Mouse (Mus musculus) lung, adult 2 months (tissue): ENCODE results near the gene Palld. TPM values are rescaled to one million over a fixed set of nuclear protein-coding genes. Genes with fewer than 3 reads are reported as not detected.
A peak's percentile ranks its signal among the peaks of the same experiment; 100 is the strongest.

Experiments used
- DNase-seq: peaks from one replicate; pipeline ENCODE4 v3.0.0; 2022
- H3K4me1 ChIP-seq: fragments of 200-500 bp; 2 replicates; pipeline ENCODE4 v1.6.1; 2011; ENCODE audit warnings: low read length; ENCODE audit not compliant: control insufficient read depth, insufficient read depth
- H3K4me3 ChIP-seq: fragments of 200-500 bp; replicated peaks from 2 replicates; pipeline ENCODE3; 2011; ENCODE audit warnings: low read depth, mild to moderate bottlenecking, control low read depth, low read length; ENCODE audit errors: extremely low read depth
- CTCF ChIP-seq: fragments of 200-500 bp; IDR thresholded peaks from 2 replicates; pipeline ENCODE4 v1.5.1; 2011; ENCODE audit warnings: mild to moderate bottlenecking, low read length, control low read depth; ENCODE audit not compliant: insufficient read depth
- POLR2A ChIP-seq: fragments of 200-500 bp; IDR thresholded peaks from 2 replicates; pipeline ENCODE4 v1.6.1; 2011; ENCODE audit warnings: low read depth, mild to moderate bottlenecking, control low read depth, low read length, borderline replicate concordance; ENCODE audit errors: extremely low read depth
- WGBS: fragments of 180-500 bp; shearing (Covaris S2); methylation state at CpG from one replicate; pipeline ENCODE4 v1.1.7; 2018; 5-methylcytosine and 5-hydroxymethylcytosine counted together
- polyA plus RNA-seq: library from polyadenylated mRNA; depleted of rRNA; stranded (reverse); fragments of >200 nt; gene quantifications from 2 replicates; pipeline ENCODE4 v1.2.3, GENCODE M21; 2012

Palld gene
- polyA plus RNA-seq, 1 experiment = 37.1 TPM

DNA sequence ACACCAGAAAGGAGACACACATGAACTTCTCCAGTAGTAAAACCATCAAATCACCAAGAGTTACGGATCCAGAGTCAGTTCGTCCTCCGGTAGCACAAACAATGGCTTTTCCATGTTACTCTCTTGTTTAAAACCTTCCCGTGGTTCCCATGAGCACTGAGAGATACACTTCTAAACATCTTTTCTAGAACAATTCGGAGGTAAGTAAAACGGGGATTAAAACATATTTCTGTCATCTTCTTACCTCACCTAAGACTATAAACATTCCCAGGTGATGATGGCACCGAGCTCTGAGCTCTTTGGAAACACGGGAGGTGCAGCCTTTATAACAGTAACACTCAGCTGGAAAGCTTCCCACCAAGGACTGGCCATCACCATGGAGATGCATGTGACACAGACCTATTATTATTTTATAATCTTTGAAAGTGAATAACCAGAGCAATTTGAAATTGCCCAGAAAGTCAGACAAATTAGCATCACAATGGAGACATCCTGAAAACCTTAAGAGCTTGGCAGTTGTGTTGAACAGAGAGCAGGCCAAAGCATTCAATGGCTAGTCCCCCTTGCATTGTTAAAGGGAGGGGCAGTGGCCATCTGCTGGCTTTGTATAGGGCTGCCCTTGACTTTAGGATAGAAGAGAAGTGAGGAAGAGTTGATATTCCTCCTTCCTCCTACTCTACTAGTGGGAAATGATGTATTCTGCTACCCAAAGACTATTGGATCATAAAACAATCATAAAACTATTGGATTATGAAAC lies 385.6 kb downstream of the Palld start:
- Histone ChIP-seq H3K4me3 (no peak overlapping the region), H3K4me1 (no peaks in the 10 kb centered on the region)
- WGBS = 79% methylated on average over 8 of the region's 8 CpGs
- DNase-seq = no peak
- TF ChIP-seq CTCF (no peak), POLR2A (no peak)

DNA sequence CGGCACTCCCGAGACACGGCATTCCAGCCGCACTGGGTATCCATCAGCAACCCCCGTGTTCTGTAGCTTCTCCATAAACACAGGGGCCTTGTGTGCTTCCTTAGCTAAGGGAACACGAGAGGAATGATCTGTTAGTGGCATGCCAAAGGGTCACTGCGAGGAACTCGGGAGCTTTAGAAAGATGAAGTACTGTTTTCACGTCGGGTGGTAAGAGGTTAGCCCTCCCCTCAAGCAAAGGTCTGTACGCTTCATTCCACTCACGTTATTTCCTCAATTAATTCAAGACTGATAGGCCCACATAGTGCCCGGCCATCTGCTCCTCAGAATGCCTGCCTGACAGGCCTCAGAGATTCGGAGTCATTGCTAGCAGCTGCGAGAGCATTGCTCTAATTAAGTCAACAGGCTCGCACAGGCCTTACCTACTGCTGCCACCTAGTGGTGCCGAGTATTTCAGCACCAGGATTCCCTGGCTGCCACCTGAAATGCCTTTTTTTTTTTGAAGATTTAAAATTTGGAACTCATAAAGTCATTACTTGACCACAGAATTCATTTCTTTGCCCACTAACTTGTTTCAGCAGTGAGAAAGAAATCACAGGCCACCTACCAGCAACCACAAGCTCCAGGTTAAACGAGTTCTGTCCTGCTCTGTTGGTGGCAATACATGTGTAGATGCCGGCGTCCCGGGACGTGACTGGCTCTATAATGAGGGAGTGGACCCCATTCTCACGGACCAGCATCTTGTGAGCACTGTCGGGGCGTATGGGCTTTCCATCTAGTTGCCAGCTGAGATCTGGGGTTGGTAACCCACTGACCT lies 386.4 kb downstream of the Palld start:
- Histone ChIP-seq H3K4me3 (no peak overlapping the region), H3K4me1 (no peaks in the 10 kb centered on the region)
- 55% methylated on average over 25 of the region's 25 CpGs for WGBS
- TF ChIP-seq POLR2A (no peak), CTCF (peak; percentile 96)
- peak; percentile 73 for DNase-seq

DNA sequence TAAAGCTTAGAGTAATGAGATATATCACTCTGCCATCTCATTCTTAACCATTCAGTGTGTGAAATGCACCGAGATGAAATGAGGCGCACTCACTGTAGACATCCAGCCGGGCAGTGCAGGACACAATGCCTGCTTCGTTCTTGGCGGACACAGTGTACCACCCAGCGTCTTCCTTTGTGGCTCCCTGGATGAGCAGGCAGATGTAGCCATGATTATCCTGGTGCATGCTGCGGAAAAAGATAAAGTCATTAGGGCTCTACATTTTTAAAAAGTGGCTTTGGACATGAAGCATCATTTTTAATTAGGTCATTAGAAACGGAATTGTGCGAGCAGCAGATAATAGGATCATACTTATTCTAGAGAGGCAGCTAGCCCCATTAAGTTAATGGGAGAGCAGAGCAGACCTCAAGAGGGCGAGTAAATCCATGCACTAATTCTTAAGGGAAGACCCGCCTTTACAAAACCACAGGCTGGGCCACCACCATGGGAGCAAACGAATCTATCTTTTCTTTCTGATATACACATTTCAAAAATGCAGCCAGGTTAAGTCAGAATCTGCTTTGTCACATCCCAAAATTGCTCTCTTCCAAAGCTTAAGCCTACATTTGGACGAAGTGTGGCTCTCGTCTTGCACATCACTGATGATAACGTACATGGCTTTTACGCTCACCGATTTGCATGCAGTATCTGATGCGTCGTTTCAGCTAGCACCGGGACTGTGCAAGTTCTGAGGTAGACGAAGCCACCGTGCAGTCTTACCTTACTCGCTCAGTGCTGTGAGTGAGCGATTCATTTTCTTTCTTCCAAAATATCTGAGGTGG lies 387.2 kb downstream of the Palld start:
- 93% methylated on average over 24 of the region's 24 CpGs for WGBS
- H3K4me3 ChIP-seq = no peak overlapping the region
- DNase-seq = no peak
- no peak for TF ChIP-seq CTCF
- TF ChIP-seq POLR2A = no peak
- no peaks in the 10 kb centered on the region for H3K4me1 ChIP-seq

DNA sequence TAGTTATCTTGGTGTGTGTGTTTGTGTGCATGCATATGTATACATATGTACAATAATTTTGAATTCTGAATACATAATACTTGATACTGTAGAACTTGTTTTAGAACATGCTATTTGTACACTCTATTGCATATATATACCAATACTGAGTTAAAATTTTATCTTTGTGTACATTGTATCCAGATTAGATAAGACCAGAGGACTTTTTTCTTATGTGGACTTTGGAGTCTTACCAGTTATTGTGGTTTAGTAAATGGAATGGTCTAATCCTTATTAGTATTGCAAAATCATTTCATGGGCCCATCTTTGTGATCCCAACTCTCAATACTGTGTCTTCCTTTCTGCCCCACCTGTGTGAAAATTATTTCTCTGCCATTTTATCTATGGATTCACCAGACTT lies 400.2 kb downstream of the Palld start:
- DNase-seq = no peak
- Histone ChIP-seq H3K4me3 (no peak overlapping the region), H3K4me1 (no peaks in the 10 kb centered on the region)
- TF ChIP-seq POLR2A (no peak), CTCF (no peak)

DNA sequence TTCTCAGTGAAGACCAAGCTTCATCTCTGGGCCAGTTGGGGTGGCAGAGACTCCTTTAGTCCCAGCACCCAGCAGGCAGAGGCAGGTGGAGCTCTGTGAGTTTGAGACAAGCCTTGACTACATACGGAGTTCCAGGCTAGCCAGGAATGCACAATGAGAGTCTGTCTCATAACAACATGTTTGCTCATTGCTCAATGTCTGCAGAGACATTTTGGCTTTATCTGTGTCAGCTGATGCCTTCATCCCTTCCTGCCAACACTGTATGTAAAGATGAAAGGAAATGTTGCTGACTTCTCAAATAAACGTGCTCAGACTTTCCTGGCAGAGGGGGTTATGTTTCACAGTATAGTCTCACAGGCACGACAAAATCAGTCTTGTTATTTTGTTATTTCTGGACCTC lies 401.6 kb downstream of the Palld start:
- Histone ChIP-seq H3K4me3 (no peak overlapping the region), H3K4me1 (no peaks in the 10 kb centered on the region)
- TF ChIP-seq POLR2A (no peak), CTCF (no peak)
- 37% methylated on average over 3 of the region's 3 CpGs for WGBS
- no peak for DNase-seq

DNA sequence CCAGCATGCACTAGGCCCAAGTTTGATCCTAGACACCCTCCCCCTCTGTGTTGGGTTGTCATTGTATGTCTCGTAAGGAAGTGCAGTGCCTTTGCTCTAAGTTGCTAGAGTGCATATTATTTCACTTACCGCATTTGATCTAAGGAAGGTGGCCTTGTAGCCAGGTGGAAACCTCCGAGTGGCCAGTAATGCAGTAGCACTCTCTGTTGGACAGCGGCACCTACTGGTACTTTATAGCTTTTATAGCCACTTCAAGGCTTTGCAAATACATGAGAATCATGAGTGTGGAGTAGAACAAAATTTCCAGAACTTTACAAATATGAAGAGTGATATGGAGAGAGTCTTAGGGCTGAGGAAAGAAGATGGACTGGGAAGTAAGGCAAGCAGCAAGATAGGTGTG lies 403.5 kb downstream of the Palld start:
- no peak for TF ChIP-seq POLR2A
- peak; percentile 50; the same call in 1 of the 2 replicates for TF ChIP-seq CTCF
- WGBS = 57% methylated on average over 4 of the region's 4 CpGs
- no peak overlapping the region for H3K4me3 ChIP-seq
- DNase-seq = no peak
- H3K4me1 ChIP-seq = no peaks in the 10 kb centered on the region

DNA sequence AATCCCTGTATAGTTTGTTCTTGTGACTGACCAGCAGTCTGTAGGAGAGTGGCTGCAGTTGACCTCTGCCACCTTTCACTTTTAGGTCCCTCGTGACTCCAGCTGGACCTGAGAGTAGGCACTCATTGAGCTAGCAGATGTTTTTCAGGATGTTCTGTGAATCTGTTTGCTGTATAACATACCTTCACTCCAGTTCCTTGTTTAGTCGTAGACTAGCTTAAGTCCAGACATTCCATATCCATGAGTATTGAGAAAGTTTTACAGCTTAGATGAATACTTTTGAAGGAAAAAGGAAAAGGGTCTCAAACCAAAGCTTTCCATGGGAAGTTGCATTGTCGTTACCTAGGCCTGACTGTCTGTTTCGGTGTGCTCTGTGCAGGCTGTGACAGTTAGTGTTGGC lies 405.4 kb downstream of the Palld start:
- 86% methylated on average over 4 of the region's 4 CpGs for WGBS

DNA sequence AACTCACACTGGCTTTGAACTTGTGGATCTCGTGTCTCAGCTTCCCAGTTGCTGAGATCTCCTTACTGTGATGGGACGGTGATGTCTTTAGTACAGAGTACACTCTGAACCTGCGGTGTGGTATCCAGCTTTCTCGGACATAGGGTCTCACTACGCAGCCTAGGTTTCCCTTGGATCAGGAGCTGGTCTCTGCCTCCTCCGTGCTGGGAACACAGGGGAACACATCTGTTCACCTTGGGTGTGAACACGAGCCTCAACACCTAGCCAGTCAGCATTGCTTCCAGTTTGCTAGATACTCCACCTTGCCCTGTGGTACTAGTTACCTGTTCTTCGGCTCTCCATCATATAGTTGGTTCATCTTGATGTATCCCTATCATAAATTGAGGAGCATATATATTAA lies 413.9 kb downstream of the Palld start:
- Histone ChIP-seq H3K4me1 (peaks cover 3% of the 10 kb centered on the region; the same call in 1 of the 2 replicates), H3K4me3 (no peak overlapping the region)
- DNase-seq = no peak
- 92% methylated on average over 8 of the region's 8 CpGs for WGBS
- TF ChIP-seq CTCF = no peak
- TF ChIP-seq POLR2A = no peak

More for the DNA sequence above, 405.4 kb downstream of the Palld start:
- no peak for DNase-seq
- Histone ChIP-seq H3K4me1 (no peaks in the 10 kb centered on the region), H3K4me3 (no peak overlapping the region)
- TF ChIP-seq POLR2A = no peak
- TF ChIP-seq CTCF = no peak

DNA sequence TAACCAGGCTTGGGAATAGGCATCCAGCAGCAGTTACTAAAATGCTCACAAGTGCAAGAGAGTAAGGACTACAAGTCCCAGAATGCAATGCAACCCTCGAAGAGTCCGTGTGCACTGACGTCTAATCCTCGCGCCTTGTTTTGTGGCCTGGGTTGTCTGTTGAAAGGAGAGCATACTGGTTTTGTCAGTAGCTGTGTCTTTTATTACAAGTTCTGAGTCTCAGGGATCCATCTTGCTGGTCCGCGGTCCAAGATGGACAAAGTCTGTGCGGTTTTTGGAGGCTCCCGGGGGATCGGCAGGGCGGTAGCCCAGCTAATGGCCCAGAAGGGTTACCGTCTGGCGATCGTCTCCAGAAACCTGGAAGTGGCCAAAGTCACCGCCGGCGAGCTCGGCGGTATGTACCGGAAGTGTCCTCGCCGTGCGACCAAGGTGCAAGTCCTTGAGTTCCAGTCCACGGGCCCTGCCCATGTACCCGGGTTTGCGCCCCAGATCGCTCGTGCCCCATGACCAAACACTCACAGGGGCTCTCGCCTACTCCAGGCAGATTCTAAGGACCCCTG lies 414.8 kb downstream of the Palld start, which contains the start of gene Cbr4:
Cbr4 (plus strand) TSS at position 138 of the 560 bp plus-strand sequence.
- TF ChIP-seq CTCF (no peak), POLR2A (peak; percentile 66; the same call in 1 of the 2 replicates)
- peak; percentile 85 for DNase-seq
- under 1% methylated on average over 29 of the region's 29 CpGs for WGBS
- H3K4me1 ChIP-seq = peaks cover 3% of the 10 kb centered on the region; the same call in 1 of the 2 replicates
- peak within 1 kb of the TSS; percentile 93 for H3K4me3 ChIP-seq
